Mouse (Mus musculus) brain, embryonic 14.5 days (tissue): ENCODE measurements around the gene Gm20503.

Experiments
- CTCF ChIP-seq: fragments of 200-500 bp; IDR thresholded peaks from 2 replicates; pipeline ENCODE4 v1.5.1; 2012; ENCODE audit warnings: inconsistent platforms, mild to moderate bottlenecking, moderate library complexity, borderline replicate concordance; ENCODE audit not compliant: insufficient read depth, insufficient read length; ENCODE audit errors: extremely low read depth
- POLR2A ChIP-seq: fragments of 200-500 bp; IDR thresholded peaks from 2 replicates; pipeline ENCODE4 v1.6.1; 2012; ENCODE audit warnings: mild to moderate bottlenecking, inconsistent platforms, borderline replicate concordance; ENCODE audit not compliant: poor library complexity, insufficient read depth, insufficient read length, severe bottlenecking; ENCODE audit errors: extremely low read depth

GRCm38 (mm10) chr4:58998688-58999087 lies 4.3 kb upstream of the Gm20503 start:
- TF ChIP-seq POLR2A = no peak
- no peak for TF ChIP-seq CTCF
